Mouse (Mus musculus): ENCODE results near the gene Midn.

Gene Midn

GRCm38 (mm10) chr10:80172527-80173292 lies 24.6 kb downstream of the Midn start, which contains the start of gene 1600002K03Rik:
Gene 1600002K03Rik (plus strand): TSS chr10:80172944.
- peak; percentile 92 for DNase-seq

GRCm38 (mm10) chr10:80173358-80173757 lies 25.3 kb downstream of the Midn start:
- DNase-seq = no peak

DNA sequence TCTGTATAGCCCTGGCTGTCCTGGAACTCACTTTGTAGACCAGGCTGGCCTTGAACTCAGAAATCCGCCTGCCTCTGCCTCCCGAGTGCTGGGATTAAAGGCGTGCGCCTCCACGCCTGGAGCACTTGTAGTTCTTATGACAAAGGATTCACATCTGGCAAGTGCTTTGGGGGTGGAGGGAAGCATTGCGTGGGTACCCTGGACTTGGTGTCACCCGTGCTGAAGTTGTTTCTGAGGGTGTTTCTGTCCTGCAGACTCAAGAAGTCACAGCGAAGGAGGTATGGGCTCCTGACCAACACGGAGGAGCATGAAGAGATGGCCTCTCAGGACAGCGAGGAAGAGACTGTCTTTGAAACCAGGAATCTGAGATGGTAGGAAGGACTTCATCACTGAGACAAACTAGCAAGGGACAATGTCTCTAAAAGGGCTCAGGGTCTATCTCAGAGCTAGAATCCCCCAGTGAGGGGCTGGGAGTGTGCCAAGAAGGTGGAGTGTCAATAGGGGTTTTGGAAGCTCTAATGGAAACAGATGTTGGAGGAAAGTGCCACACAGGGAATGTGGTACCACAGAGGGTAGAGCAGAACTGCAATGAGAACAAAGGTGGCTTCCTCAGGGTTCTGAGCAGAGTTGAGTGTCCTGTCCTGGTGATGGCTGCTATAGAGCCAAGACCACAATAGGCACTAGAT lies 26.0 kb downstream of the Midn start:
- DNase-seq = no peak

DNA sequence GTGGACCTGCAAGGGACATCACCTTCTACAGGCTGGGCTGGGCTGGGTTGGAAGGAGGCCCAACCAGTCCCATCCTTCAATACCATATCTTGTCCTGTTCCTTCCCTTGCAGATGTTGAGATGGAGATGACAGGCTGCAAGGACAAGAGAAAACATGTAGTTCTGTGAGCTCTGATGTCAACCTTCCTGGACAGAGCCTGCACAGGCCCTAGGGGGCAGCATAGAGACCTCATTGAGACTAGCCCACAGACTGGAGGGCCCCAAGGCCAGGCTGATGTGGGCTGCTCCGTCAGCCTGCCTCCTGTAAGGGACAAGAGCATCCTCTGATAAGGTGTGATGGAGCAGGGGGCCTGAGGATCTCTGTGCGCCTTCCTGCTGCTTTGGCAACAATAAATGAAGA lies 26.6 kb downstream of the Midn start:
- DNase-seq = no peak

DNA sequence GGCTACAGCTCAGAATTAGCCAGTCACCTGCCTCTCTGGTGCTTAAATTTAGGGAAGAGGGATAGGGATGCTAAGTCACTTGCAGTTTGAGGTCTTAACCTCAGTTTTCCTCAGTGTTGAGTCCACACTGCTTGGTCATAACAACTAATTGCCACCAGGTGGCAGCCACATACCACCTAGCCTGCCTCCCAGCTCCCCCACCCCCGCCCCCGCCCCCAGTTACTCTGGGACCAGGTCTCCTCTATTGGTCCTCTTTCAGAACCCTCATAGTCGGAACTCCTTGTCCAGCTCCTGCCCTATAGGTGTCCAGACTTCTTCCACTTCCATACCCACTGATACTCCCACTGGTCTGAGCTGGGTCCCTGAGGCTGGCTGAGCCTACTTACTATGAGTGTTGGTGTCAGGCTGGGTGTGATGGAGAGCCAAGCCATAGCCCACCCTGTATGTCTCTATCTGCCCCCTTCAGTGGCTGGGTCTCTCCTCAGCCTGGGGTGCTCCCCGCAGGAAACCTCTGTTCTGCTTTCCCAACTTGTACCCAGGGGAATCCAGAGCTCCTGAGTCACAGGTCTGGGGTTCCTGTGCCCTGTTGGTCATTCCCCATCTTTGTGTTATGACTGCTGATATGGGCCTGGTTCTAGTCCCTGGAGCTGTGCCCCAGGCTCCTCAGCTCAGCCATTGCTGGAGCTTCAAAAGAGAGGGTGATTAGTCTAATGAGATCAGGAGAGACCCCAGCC lies 27.6 kb downstream of the Midn start:
- peak; percentile 43 for DNase-seq

DNA sequence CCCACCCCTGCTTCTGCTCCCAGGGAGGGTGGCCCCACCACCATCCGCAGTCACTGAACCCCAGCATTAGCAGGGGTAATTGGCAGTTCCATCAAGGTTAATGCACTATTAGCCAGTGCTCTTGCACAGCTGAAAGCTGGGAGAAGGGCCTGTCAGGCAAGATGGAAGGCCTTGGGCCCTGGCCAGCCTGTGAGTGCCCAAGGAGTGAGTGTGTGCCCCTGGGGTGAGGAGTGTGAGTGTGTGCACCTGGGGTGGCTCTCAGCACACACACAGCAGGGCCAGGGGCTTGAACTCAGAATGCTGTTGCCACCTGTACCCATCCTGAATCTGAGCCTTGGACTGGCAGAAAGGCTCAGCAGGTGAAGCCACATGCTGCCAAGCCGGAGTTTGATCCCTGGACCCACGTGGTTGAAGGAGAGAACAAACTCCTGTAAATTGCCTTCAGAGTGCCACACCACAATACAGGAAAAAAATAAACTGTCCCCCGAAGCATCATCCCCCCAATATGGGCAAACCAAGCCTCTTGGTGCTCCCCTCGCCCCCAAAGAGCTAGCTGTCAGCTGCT lies 28.3 kb downstream of the Midn start:
- no peak for DNase-seq

DNA sequence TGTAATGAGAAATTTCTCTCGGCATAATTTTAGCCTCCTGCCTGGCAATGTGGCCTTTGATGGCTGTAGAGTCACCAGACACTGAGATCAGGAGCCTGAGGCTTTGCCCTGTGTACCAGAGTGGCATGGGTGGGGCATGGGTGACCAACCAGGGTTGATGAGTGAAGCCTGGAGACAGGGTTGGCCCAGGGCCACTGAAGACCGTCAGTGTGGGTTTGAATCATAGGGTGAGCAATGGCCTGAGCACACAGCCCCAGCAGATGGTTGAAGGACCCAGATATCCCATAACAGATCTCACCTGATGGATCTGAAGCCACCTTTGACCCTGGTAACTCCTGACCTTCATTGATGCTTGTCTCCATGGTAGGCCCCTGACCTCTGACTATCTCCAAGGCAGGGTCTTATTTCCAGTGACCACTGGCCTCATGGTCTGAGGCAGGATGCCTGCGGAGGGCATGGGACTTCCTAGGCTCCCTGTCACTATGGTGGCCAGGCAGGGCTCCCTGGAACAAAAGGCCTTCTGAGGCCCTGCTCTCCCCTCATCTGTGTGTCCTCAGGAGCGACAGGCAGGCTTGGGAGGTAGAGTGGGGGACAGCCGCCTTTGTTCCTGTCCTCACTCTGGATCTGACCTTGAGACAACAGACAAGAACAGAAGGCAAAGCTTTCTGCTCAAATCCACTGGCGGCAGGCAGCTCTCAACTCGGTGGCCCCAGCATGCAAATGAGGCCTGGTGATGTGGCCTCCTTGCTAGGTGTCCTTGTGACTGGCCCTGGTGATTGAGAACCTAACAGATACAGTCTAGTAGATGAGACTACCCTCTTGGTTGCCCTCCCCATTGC lies 29.6 kb downstream of the Midn start:
- DNase-seq = no peak

- no peak for DNase-seq
Measured at GRCm38 (mm10) chr10:80179068-80180051, 31.3 kb downstream of the Midn start, which contains the start of gene Efna2. Gene Efna2 (plus strand): TSS chr10:80179482.

DNA sequence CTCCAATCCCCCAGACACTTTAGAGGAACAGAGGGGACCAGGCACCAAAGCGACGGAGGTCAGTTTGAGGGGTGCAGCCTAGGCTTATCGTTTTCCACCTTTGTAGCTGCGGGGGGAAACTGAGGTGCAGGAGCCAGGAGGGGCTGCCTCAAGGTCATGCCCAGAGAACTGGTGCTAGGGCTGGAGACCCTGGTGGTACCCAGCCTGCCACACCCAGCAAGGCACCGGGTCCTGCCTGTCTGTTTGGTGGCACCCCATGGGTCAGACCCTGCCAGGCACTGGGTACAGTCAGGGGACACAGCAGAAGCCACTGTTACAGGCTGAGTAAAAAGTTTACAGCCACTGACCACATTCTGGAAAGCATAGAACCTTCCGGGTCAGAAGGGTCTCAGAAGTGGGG lies 32.2 kb downstream of the Midn start:
- no peak for DNase-seq

DNA sequence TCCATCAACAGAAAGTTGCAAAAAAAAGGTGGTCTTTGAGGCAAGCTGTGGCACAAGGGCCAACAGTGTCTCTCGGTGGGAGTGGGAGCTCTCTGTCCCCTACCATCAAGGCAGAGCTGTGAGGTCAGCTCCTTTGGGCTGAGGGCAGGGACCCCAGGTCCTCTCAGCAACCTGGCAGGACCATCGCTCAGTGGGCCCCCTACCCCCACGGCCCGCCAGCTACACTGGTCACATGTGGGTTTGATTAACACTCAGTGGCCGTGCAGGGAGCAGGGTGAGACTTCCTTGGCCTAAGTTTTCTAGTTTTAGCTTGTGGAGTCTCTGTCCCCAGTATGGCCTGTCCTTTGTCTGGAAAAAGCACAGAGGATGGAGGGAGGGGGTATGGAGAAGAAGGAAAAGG lies 32.8 kb downstream of the Midn start:
- DNase-seq = no peak

DNA sequence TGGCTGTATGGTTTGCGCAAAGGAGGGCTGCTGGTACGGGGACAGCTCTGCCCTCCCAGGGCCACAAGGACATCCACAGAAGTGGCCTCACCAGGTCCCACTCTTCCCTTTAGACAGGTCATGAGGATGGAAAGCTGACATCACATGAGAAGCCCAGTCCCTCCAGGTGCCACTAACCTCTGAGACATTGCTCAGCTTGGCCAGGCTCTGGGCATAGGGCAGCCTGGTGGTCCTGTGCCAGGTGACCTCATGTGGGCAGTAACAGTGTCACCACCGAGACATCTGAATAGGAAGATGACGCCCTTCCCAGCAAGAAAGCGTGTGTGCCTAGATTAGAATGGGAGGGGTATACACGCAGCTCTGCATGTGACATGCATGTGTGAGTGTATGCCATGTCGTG lies 34.5 kb downstream of the Midn start:
- DNase-seq = no peak

- no peak for DNase-seq
Measured at GRCm38 (mm10) chr10:80186649-80187048, 38.6 kb downstream of the Midn start.

- no peak for DNase-seq
Measured at GRCm38 (mm10) chr10:80187739-80188138, 39.7 kb downstream of the Midn start.

DNA sequence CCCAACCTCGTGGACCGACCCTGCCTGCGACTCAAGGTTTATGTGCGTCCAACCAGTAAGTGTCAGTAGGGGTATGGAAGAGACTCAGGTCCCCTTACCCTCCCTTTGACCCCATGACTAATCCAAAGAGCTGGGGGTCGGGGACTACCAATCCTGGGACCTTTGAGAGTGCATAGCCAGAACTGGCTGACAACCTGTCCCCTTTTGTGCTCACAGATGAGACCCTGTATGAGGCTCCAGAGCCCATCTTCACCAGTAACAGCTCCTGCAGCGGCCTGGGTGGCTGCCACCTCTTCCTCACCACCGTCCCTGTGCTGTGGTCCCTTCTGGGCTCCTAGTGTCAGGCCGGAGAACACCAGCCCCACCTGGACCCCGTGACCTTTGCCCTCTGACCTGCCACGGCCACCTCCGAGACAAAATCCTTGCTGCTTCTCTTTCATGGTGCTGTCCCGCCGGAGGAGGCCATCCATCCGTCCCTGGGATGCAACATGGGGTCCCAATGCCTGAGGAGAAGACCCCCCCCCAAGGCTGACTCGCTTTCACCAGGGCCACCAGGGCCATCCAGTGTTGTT lies 40.5 kb downstream of the Midn start:
- no peak for DNase-seq

DNA sequence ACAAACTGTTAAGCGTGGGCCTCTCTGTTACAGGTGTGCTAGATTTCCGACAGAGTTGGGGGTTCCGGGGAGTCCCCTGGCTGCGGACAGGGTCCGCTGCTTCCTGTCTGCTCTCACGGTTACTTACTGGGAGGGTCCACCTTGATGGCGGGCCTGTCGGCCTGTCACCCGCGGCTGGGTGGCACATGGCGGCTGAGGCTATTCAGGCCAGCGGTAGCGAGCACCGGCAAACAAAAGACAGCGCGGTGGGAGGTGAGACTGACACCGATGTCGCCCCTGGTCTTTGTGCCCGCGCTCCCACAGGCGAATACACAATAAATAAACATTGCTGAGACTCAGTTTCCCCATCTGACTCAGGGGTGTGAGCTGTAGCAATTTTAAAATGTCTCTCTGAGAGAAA lies 41.9 kb downstream of the Midn start:
- DNase-seq = no peak

DNA sequence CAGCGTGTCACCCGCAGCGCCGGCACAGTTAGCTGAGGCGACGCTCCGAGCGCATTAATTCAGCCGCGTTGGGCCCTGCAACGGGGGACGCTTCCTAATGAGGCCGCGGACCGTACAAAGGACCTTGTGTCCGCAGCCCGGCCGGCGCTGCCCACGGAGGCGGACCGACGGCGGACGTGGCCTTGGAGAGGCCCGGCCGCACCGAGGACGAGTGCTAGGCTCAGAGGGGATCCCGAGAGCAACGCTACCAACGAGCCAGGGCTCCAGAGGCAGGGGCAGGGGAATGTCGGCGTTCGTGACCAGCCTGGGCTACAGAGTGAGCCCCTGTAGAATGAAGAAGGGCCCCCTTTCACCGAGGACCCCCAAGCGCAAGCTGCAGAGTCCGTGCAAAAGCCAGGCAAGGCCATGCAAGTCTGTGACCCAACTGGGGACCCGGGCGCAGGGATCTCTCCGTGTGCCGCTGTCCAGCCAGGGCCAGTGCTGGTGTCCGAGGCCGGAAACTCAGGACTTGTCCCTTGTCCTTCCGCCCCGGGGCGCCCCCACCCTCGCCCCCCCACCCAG lies 42.5 kb downstream of the Midn start:
- DNase-seq = peak; percentile 55

GRCm38 (mm10) chr10:80193976-80194375 lies 45.9 kb downstream of the Midn start:
- DNase-seq = no peak

DNA sequence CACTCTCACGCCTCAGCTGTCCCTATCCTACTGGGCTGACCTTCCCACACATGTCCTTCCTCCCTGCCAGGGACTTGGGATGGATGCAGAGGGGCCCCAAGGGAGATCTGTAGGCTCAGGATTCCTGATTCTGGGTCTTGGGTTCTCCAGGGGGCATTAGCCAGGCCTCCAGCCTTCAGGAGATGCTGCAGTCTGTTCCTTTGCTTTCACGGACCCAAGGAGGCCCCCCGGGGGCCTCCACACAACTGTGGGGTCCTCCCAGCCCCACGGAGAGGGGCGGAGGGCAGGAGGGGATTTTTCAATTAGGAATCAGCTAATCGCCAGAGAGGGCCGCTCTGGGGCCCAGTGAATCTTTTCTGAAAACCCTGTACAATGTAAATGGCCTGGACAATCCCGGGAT lies 46.4 kb downstream of the Midn start:
- no peak for DNase-seq

GRCm38 (mm10) chr10:80196167-80196566 lies 48.1 kb downstream of the Midn start:
- no peak for DNase-seq

- DNase-seq = no peak
Measured at GRCm38 (mm10) chr10:80196778-80197581, 48.9 kb downstream of the Midn start.

Measured in kidney, adult 18-20 months (tissue).